Mouse (Mus musculus): ENCODE measurements around the gene Bpifb4.

- no peak for TF ChIP-seq CTCF (IDR thresholded peaks at IDR 0.05; ENCODE audit: insufficient read depth, low read length)
- no peak for TF ChIP-seq POLR2A (IDR thresholded peaks at IDR 0.05; ENCODE audit: borderline replicate concordance, extremely low read depth, low read depth, low read length)
Observed at GRCm38 (mm10) chr2:154006331-154006730, 68.3 kb downstream of the Bpifb4 start.
